Mouse (Mus musculus): ENCODE data around the gene Gm20604. TPM values are rescaled to one million over a fixed set of nuclear protein-coding genes. Genes with fewer than 3 reads are reported as not detected.
A peak's percentile ranks its signal among the peaks of the same experiment; 100 is the strongest.

The Gm20604 gene
- total RNA-seq, 4 experiments from 2014 or later: 3.6 to 4.5 (median 3.8) TPM

DNA sequence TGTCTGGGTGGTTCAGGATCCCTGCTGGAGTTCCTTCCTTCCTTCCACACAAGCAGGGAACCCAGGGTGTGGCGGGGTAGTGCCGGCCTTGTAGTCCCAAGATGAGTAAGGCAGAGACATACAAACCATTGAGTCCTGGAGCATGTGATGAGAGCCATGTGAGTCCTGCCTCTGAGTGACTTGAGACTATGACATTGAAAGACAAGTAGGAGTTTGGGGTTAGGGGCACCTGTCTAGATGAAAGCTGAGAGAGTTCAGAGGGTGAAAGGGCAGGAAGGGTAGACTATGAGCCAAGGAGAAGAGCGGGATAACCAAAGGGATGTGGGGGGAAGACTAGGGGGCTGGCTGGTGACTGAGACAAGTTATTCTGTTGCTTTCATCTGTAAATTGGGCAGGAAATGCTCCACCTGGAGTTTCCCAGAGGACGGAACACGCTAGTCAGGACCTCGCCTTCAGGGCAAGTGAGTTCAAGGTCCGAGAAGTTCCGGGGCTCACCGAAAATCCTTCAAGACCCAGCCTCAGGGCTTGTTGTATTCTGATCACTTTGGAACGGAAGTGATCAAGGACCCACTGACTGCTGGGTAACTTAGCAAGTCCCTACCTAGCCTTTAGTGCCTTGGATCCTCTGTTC, 51.5 kb downstream of the Gm20604 start:
- DNase-seq (ENCODE audit: low spot score): no peak

DNA sequence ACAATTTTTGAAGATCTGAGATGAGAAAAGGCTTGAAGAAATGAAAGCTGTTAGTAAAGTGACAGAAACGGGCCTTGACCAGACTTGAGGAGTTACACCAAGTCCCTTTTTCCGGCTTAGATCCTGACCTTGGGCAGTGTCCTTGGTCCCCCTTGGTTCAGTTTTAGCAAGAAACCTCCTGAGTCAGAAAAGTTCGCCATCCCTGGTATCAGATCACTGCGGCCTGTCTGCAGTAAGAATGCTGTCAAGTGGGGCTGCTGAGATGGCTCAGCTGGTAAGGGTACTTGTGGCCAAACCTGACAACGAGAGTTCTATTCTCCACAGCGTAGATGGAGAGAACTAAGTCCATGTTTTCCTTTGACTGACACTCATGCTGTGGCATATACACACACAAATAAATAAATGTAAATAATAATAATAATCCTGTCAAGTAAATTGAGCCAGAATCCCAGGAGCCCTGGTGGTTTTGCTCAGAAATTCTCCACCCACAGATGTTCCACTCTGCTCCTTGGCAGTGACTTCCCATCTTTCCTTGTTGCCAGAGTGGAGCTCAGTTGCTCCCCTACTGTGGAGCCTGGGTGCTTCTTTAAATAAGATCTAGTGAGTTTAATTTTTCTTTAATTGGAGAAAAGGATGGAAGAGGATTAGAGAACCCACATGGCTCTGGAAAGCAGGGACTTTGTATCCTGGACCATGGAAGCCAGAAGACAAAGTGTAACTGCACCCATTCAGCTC, 52.4 kb downstream of the Gm20604 start:
- no peak for DNase-seq (ENCODE audit: low spot score)

DNA sequence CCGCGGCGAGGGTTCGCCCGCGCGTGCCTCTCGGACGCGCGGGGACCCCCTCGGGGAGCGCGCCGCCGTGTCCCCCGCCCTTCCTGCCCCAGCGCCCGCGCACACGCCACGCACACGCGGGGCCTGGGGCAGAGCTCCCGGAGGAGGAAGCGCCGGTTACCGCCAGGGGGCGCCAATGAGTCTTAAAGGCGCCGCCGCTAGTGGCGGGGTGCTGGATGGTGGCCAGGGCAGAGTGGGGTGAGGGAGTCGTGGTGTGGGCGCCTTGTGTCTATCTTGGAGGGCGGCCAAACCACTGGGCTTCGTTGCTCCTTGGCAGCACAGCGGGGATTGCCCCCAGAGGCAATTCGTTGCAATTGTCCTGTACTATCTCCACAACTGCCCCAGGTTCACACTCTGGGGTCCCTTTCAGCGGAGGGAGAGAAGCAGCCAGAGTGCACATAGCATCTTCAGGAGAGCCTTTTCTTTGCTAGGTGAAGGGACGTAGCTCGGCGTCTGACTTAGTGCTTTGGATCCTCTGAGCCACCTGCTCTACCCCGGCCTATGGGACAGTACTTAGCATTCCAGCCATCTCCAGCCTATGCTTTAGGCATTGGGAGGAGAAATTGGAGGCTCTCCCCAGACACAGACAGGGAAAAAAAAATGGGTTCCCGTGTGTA, 53.1 kb downstream of the Gm20604 start:
- peak; percentile 63 for DNase-seq (ENCODE audit: low spot score)

DNA sequence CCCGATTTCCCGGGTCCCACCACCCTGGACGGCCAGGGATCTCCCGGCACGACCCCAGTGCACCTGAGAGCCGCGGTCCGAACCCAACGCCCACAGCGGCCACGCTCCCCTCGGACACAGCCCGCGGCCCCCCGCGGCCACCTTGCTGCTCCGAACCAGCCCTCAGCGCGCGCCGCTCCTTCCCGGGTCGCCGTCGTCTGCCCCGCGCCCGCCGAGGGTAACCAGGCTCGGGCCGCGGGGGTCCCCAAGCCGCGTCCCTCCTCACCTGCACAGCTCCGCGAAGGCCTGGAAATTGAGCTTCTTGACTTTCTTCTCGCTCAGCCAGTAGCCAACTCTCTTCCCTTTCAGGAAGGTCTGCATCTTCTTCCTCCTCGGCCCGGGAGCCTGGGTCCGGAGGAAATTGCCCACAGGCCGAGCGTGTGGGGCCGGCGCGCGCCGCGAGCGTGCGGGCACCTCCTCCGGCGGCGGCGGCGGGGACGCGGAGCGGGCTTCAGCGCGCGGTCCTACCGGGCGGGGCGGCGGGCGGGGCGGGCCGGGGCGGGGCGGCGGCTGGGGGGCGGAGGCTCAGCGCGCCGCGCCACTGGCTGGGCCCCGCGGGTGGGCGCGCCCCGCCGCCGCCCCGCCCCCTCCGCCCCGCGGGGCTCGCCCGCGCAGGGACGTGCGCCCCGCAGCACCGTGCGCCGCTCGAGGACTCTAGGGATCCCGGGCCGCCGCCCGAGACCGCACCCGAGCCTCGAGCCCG, 53.8 kb downstream of the Gm20604 start, which contains the start of gene Itpk1:
Itpk1 (minus strand) TSS at position 474 of the 742 bp plus-strand sequence.
- no peak for DNase-seq (ENCODE audit: low spot score)

DNA sequence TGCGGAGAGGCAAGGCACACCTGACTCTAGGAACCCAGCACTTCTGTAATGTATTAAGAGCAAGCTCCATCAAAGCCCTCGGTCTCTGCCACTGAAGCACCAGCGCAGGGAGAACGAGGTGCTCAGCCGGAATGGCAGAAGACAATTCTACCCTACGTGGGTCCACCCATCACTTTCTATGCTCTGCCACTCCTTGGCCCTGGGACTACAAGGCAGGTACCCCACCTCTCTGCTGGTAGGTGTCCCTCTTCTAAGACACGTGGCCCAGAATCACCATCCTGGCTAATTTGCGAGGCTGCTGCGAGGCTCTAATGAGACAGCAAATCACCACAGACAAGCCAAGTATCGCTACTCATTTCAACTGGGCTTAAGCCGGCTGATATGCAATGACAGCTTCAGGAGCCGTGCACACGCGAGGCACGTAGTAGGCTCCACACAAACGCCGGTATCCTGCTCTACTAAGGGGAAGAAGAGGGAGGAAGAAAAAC, 54.5 kb downstream of the Gm20604 start:
- no peak for DNase-seq (ENCODE audit: low spot score)

DNA sequence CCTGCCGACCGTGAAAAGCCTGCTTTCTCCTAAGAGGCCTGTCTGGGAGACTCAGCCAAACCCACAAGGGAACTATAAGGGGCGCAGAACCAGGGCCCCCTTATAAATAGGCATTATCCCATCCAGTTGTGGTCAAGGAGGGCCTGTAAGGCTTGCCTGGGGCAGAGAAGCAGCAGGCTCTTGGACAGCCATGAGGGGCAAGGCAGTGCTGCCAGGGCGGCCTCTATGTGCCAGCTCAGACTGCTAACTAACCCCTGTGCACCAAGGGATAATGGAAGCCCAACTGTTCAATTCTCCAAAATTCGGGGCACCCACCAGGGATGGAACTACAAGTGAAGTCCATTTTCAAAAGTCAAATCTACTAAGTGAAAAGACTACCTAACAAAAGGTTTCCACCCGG, 55.0 kb downstream of the Gm20604 start:
- DNase-seq (ENCODE audit: low spot score): no peak

DNA sequence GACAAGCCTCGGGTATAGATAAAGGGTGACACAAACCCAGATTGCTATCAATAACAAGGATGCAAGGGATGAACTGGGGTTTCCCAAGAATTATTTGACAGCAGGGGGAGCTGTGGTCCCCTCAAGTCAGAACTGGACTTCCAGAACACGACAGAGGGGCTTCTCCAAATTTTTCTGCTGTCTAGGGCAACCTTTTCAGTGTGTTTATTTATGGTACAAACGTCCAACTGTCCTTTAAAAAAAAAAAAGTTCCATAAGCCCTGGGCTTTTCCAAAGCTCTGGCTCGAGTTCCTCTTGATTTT, 55.4 kb downstream of the Gm20604 start:
- DNase-seq (ENCODE audit: low spot score): no peak

DNA sequence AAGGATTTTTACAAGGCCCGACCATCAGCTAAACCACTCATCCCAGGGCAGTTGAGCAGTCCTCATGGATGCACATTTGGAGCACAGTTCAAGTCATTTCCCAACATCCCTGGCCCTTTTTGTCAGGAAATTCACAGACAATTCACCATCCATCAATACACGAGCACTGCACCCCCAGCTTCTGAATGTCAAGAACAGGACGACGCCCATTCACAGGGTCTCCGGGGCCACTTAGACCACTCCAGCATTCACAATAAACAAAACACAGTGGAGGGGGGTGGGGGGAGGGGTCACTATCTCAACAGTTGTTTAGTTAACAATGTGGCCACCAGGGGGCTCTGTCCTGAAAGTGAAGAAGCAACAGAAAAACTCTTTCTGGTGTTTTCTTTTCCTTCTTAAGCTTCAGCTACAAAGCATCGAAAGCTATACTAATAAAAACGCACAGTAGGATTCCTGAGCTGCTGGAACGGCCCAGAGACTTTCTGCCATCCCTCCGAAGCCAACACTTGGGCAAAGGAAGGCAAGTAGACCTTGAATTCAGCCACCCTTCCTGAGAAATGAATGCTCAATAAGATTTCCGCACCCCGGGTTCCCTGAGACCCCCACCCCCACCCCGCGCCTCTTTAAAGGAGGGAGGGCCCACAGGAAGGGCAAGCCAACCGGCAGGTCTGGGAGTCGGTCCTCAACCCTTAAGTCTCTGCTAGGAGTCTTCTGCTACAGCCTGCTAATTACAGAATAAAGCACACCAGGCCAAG, 55.9 kb downstream of the Gm20604 start:
- peak; percentile 81 for DNase-seq (ENCODE audit: low spot score)

DNA sequence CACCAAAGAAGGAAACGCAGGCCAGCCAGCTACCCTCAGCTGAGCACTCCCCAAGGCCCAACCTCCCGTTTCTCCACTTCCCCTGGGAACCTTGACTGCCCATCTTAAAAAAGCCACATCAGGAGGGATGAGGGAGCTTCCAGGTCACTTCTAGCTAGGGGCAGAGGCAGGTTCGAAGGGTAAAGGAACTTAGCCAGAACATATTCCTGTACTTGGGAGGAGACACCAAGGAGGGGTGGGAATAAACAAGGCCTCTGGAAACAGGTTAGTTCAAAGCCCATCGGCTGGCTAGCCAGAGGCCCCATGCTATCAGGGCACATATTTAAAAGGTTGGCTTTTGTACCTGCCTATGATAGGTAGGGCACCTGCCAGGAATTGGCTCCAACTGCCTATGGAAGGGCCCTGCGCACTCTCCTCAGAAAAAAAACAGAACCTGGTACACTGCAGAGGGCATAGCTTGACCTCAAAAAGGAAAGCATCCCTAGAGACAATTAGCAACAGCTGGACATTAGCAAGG, 56.7 kb downstream of the Gm20604 start:
- DNase-seq (ENCODE audit: low spot score): no peak

DNA sequence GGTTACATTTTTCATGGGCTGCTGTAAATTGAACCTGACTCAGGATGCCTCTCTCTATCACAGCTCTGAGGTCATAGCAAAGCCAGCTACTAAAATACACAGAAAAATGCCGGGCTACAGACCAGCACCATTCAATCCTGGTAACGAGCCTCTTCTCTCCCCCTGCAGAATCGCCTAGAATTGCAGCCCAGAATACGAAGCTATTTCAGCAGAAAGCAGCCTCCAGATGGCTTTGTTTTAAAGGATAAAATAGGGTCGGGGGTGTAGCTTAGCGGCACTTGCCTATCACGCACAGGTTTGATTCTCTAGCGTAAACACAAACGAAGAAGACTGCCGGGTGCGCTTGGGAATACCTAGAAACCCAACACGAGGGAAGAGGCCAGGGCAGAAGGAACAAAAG, 58.0 kb downstream of the Gm20604 start:
- no peak for DNase-seq (ENCODE audit: low spot score)

DNA sequence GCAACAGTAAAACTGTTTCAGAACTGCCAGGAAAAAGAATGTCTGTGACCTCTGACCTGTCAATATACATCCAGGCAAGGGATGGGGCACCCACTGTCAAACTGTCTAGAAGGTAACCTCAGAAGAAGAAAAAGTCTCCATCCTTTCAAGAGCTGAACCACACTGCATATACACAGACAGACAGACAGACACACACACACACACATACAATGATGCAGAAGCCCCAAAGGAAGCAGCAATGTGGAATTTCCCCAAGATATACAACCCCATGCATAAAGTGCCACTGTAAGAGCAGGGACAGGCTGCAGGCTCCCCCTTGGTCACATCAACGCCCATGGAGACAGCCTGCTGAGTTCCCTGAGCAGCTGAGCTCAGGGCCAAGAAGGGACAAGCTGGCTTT, 59.3 kb downstream of the Gm20604 start:
- no peak for DNase-seq (ENCODE audit: low spot score)

DNA sequence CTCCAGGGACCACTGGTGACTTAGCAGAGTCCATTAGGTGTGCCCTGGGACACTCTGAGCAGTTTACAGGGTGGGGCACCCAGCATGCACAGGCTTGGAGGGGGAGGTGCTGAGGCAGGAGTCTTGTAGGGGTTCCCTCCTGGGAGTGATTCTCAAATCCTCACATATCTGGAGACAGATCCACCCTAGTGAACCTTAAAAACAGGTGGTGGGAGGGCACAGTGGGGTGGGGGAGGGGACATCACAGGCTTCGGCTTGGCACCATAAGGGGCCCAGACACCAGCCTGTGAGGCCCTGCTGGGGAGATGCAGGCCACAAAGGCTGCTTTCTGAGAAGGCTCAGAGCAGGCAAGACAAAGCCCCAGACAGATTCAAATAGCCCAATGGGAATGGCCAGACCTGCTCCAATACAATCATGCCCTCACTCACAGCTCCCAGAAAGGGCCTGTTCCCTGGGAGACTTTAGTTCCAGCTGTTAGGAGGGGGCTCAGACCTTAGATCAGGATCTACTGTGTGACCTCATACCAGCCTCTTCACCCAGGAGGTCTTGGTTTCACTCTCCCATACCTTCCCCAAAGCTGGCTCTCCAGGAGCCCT, 60.3 kb downstream of the Gm20604 start:
- no peak for DNase-seq (ENCODE audit: low spot score)

DNA sequence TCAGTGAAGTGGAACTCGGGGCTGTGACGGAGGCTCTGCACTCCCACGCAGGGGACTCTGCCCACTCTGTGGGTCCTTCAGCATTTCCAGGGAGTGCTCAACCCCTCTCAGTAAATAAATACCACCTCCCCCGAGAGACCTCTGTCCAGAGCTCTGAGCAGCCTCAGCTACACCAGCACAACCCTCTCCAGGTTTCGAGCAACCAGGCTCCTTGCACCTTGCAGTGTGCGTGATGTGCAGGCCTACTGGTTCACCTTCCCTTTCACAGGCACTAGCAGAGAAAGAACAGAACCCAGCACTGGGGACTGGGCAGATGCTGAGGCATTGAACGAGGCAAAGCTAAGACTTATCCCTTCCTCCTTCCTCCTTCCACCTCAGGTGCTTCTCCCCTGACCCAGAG, 61.1 kb downstream of the Gm20604 start:
- no peak for DNase-seq (ENCODE audit: low spot score)

DNA sequence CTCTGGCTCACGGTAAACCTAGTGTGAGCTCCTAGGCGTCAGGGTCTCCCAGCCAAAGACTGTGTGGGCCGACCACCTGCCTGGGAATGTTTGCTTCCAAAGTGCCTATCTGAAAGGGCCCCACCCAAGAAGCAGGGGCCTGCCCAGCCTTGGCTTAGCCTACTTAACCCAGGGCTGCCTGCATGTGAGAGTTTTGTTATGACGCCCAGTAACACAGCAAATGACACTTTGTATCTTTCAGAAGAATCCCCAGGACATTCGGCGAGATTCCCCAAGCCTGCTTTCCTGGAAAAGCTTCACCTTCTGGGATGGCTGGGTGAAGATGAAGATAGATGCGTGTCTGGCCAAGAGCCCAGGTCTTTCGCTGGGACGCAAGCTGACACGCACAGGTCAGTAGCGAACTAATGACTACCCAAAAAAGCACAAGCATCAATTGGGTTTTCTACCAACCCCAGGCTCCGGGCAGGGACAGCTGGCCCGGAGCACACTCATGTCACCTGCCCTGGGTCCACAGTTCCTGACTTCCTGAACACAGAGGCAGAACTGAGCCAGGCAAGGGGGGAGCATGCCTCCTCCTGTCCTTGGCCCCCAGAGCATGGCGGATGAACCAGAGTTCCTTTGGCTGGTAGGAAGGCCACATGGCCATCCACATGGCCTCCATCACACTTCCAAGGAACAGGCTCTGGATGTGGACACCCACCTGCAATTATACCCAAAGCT, 61.7 kb downstream of the Gm20604 start:
- no peak for DNase-seq (ENCODE audit: low spot score)

DNA sequence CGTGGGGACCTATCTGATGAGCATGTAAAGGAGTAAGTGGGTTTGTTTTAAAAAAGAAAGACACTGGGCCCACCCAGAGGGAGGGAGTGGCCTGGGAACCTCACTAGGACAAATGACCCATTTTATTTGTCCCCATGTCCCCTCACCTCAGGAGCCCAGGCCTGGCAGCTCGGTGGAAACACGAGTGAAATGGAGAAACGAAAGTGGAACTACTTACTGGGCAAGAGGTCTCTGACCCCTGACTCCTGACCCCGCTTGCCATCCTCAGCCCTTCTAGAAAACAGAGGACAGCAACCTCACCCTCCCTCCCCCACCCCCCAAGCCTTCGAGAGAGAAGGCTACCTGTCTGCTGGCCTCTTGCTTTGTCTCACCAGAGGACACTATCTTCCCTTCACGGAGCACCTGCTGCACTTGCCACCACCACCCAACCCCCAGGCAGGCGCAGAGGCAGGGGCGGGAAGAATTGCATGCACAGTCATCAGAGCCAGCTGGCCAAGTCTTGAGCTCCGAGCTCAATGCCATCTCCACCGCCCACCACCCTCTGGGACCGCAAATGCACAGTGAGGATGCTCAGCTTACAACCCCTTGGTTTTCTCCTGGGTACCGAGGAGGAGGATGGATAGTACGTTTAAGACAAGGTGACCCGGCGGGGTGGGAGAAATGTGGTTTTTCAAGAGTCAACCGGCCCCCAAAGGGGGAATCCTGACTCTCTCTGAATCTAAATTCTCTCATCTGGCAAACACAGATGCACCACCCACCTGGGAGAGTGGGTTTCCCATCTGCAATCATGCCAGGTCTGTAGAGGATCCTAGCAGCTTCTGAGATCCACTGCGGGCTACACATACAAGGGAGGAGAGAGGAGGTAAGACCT, 62.9 kb downstream of the Gm20604 start:
- no peak for DNase-seq (ENCODE audit: low spot score)

DNA sequence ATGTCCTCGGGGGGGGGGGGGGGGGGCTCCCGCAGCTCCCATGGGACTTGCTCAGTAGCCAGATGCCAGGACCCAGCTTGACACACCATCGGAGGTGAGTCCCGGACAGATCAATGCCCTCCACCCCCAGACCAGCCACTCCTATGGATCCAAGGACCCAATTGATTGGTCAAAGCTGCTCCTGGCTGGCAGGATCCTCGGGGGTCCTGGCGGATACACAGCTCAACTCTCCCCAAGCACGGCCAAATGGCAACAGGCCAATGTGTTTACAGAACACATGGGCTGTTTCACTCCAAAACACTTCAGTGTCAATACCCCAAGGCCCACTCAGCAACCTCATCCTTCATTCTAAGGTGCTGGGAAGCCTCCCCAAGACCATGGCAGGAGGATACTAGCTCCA, 66.7 kb downstream of the Gm20604 start:
- no peak for DNase-seq (ENCODE audit: low spot score)
